Mouse (Mus musculus): Measurements from ENCODE around the gene Crybg1. TPM values are rescaled to one million over a fixed set of nuclear protein-coding genes. Genes with fewer than 3 reads are reported as not detected.

Crybg1 gene
- polyA plus RNA-seq, 2 experiments from 2014 or later = 21.7 to 23.7 TPM

- ATAC-seq = no peak
These were observed 68.3 kb downstream of the Crybg1 start for GRCm38 (mm10) chr10:44080351-44080750.

DNA sequence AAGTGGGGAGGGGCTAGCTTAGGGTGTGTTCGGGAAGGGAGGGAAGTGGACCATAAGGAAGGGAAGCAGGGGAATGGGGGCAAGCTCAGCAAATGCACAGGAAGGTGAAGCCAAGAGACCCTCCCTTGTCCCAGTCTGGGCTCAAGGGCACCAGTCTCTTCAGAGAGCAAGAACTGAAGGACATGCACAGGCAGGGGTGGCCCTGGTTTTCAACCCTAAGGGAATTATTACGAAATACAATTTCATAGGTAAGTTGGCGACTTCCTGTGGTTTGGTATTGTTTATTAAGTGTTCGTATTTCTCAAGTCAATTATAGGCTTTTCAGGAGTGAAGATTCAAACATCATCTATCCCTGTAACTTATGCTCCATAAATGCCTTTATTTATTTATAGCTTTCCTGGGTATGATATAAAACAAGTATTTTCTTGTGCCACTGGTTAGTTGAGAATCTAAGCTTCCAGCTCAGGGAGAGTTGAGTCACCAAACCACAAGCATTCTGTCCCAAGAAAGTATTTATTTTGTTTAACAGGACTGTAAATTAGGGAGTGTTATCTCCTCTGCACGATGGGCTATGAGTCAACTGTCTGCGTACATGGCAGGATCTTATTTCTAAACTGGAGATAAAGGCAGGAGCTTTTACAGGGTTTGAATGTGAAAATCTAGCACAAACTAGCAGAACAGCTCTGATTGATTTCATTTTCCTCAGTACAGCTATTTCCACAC, 69.7 kb downstream of the Crybg1 start:
- no peak for ATAC-seq

DNA sequence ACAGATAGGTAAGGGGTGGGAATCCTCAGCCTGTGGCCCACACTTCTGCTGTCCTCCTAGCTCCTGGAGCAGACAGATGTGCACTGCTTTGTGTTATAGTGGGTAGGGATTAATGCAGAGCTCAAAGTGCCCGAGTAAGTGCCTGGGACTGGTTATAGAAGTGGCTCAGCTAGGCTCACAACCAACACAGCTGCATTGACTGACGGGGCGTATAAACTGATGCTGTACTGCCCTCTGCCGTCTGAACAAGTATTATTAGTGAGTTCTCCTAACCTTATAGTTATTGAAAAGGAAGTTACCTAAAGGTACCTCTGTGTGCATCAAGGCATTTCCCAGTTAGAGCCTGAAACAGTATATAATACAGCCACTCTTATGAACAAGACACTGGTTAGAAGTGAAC, 77.6 kb downstream of the Crybg1 start:
- peak; percentile 78 for ATAC-seq

GRCm38 (mm10) chr10:44069131-44069530, 79.5 kb downstream of the Crybg1 start:
- ATAC-seq = peak; percentile 77

- no peak for ATAC-seq
These were observed 82.7 kb downstream of the Crybg1 start for GRCm38 (mm10) chr10:44065848-44066360.

DNA sequence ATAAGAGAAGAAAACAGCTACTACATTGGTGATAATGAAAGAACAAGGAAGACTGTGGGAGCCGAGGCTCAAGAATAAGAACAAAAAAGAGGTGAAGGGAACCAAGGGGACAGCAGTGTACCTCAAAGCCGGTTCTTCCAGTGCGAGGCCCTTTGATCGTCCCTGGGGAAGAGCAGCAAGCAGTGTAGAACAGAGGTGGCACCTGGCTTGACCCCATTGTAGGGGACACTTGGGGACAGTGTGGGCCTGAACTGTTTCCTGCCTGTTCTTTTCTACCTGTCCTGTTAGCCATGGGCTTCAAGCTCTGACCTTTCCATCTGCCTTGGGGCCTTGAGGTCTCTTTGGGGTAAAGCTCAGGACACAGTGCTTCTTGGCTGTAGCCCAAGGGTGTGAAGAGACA, 85.7 kb downstream of the Crybg1 start:
- ATAC-seq = no peak

DNA sequence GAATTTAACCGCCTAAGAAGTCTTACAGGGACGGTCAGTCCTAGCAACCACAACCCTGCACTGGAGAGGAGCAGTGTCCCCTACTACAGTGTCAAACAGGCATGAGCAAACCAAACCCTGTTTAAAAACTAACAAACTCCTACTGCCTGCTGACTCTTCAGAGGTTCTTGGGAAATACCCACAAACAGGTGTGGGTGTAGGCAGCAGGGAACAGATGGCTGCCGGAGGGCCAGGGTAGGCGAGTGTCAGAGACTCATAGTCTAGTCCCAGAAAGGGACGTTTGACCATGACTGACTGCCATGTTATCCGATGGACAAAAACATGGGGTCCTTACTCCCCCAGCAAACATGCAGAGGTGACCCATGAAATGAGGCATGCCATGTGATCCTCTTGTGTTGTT, 97.7 kb downstream of the Crybg1 start:
- ATAC-seq = no peak

DNA sequence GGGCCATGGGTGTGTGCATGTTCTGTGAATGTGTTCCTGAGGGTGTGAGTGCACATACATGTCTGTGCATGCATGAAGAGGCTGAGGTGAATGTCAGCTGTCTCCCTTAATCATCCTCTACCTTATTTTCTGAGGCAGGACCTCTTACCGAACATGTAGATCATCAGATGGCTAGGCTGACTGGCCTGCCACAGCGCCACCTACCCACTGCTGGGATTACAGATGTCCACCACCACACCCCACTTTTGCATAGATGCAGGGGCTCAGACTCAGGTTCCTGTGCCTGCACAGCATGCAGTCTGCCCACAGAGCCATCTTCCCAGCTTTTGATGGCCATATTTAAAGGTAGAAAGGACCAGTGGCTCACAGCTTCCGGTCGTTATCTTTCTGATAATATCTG, 103.9 kb downstream of the Crybg1 start:
- no peak for ATAC-seq

DNA sequence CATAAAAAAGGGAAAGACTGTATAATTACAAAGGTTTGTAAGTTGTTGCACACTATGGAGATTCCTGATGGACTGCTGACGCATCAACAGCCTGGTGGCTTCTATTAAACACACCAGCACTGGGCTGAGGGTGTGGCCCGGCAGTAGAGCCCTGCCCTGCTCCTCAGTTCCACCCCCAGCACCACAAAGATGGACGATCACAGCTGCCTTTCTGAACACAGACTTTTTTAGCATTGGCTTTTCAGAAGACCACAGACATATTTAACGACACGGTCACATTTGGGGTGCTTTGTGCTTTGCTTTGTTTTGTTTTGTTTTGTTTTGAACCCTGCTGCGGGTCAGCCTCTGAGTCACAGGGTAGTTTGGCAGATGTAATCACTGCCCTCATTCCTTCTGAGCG, 105.0 kb downstream of the Crybg1 start:
- no peak for ATAC-seq

GRCm38 (mm10) chr10:44039185-44039584, 109.5 kb downstream of the Crybg1 start:
- ATAC-seq = no peak

DNA sequence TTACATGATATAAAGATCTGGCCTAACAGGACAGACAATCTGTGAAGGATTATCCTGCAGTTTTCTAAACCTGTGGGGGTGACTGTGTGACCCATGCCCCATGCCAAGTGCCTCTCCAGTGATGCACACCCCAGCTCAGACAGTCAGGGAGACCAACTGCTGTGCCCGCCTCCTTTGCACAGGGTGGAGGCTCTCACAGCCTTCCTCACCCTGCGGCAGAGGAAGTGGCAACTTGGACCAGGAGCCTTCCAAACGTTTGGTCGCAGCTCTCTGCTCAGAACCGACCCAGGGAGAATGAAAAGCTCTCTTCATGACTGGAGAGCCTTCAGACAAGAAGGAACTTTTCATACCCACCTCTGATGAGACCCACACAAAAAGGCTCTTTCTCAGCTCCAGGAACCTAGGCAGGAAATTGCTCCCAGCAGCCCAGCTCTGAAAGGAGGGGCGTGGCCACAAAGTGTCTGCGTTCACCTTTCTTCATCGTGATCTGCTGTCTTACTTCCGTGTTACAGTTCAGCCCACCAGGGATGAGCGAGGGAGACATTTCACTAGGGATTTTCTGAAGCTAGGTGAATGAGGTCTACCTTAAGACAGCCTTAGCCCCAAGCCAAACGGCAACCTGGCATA, 110.6 kb downstream of the Crybg1 start:
- ATAC-seq = peak; percentile 88

- ATAC-seq = peak; percentile 14
These were observed 119.1 kb downstream of the Crybg1 start for GRCm38 (mm10) chr10:44029566-44029965.

GRCm38 (mm10) chr10:44027226-44027625, 121.4 kb downstream of the Crybg1 start:
- ATAC-seq = no peak

GRCm38 (mm10) chr10:44026105-44026504, 122.5 kb downstream of the Crybg1 start:
- ATAC-seq = no peak

GRCm38 (mm10) chr10:44024705-44025104, 123.9 kb downstream of the Crybg1 start:
- ATAC-seq = peak; percentile 59

- no peak for ATAC-seq
These were observed 128.5 kb downstream of the Crybg1 start for GRCm38 (mm10) chr10:44020141-44020540.

- no peak for ATAC-seq
These were observed 130.1 kb downstream of the Crybg1 start for GRCm38 (mm10) chr10:44018562-44018961.

DNA sequence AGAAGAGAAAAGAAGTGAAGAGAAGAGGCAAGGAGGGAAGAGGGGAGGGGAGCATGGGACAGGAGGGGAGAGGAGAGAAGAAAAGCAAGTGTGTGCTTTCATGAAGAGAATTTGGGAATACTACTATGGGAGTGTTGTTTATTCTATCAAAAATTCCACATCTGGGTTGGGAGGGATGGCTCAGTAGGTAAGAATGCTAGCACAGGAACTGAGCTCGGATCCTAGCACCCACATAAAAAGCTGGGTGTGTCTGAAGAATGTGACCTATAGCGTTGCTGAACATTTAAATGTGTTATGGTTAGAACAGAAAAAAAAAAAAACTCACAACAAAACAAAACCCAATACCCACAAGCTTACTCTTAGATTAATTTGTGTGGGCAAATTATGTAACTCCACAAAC, 133.0 kb downstream of the Crybg1 start:
- no peak for ATAC-seq

DNA sequence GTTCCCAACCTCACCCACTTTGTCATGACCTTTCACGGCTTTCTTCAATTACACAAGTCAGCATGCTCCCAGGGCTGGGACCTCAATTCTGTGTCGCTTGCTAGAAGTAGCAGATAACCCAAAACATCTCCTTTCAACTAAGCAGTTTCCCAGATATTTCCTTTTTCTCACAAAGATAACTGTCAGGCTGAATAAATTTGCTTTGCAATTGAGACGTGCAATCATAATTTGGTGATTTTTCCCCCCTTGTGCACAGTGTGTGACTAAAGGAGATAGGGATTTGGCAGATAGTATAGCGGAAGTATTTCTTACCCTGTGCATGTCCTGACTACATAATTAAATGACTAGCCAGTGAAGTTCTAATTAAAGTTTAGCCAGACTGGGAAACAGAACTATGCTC, 134.8 kb downstream of the Crybg1 start:
- ATAC-seq = no peak

GRCm38 (mm10) chr10:44011408-44011807, 137.2 kb downstream of the Crybg1 start:
- ATAC-seq = no peak

- no peak for ATAC-seq
These were observed 139.8 kb downstream of the Crybg1 start for GRCm38 (mm10) chr10:44008808-44009207.

GRCm38 (mm10) chr10:44006815-44007214, 141.8 kb downstream of the Crybg1 start:
- no peak for ATAC-seq

- ATAC-seq = no peak
These were observed 142.7 kb downstream of the Crybg1 start for GRCm38 (mm10) chr10:44005677-44006641.

Data from activated CD4-positive, CD25-positive, alpha-beta regulatory T cell, adult 4 months (primary cell).